Mouse (Mus musculus): ENCODE measurements around the gene Rassf1.
A peak's percentile ranks its signal among the peaks of the same experiment; 100 is the strongest.
"Not testable (repeated sequence)": the region's sequence is repeated elsewhere in the genome, so short reads cannot be mapped to it uniquely, and the experiment has no call there.

Gene Rassf1

DNA sequence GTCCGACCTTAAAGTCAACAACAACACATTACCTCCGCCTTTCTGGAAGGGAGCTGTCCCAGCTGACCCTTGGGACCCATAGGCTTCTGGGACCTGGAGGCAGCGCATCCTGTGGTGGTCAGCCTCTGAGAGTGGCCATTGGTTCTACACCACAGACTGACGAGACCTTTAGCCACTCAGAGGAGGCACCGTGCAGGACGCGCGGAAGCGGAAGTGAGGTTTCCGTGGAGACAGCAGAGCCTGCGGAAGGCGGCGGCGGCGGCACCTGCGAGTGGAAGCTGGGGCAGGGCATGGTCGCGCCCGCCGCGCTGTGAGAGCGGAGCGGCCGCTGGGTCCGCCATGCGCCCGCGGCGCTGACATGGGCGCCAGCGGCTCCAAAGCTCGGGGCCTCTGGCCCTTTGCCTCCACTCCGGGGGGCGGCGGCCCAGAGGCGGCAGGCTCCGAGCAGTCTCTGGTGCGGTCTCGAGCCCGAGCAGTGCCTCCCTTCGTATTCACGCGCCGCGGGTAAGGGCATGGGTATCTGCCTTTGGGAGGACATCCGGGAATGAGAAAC, 11.8 kb downstream of the Rassf1 start, which contains the start of gene Tusc2:
Gene Tusc2 (plus strand): TSS at position 227 of the 553 bp plus-strand sequence.
- peak; percentile 98 for DNase-seq

DNA sequence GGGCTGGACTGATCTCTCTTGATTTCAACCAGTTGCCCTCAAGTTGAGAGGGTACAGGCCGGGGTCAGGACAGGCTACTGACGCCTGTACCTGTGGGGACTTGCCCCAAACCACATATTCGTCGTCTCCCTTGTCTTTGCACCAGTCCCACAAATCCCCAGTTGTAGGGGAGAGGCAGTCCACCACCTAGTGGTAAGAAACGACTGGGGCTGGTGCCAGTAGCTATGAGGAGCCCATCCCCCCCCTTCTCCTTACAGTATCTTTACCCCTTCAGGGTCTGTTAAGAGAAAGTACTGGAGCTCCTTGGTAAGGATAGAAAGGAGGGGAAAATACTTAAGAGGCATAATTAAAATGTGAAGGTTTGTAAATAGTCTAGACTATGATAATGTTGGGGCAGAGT, 14.2 kb downstream of the Rassf1 start:
- DNase-seq, result not testable (repeated sequence)

DNA sequence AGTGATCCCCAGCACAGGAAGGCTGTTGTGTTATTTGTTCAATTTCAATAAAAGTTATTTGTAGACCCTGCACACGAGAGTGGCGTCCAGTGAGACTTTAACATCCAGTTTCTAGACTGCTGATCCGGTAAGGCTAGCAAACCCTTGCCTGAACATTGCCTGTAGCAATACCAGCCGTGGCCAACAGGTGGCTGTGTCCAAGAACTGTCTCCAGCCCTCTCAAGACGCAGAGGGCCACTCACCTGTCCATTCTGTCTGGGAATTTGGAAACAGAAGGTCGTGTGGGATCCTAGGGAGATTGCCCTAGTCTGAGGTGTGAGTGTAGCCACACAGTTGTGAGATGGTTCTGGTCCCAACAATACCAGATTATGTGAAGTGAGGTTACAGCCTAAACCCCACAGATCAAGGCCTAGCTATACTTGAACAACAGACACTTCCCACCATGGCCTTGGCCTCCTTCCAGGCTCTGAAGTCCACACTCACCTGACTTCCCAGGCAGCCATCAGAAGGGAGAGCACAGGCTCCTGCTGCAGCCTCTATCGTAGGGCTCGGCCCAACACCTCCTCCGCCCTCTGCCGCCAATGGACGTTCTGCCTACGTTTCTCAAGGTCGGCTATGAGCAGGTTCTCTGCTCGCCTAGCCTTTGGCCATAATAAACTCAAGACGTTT, 14.8 kb downstream of the Rassf1 start:
- DNase-seq, result peak; percentile 81

DNA sequence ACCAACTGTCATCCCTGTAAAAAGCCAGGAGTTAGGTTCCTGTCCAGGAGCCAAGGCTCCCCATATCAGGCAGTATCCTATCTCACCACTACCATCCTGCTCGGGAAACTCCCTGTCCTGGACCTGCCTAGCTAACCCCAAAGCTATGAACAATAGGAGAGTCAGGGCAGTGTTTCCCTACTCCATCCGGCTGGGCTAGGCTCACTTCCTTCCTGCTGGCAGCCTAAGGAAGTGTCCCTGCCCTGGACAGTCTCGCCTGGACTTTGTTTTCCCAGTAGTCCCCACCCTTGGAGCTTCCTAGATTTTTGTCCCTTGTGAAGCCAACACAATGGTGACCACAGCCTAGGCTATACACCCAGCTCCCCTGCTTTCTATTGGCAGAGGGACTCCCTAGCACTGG, 15.5 kb downstream of the Rassf1 start:
- no peak for DNase-seq

DNA sequence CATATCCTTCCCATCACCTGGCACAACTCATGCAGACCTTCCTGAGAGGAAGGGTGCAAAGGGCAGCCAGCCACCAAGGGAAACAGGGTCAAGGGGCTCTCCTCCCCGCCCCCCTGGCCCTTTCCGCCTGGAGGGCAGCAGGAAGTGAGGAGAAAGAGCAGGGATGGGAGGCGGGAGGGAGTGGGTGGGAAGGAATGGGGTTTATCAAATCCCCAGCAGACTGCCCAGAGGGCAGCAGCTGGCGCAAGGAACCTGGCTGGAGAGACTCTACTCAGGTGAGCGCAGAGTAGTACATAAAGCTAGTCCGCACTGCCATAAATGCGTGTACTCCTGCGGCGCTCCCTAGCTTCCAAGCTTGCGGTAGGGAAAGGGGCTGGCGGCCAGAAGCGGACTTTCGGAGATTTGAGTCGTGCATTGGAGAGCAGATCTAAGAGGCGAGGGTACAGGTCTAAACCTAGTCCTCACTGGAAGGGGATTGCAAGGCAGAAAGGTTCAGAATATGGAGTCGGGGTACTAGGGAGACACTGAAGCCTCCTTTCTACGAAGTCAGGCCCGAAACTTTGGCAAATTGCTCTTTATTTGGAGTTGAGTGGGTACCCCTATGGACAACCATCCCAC, 16.5 kb downstream of the Rassf1 start, which contains the start of gene Hyal2:
Gene Hyal2 (plus strand): TSS at position 244 of the 618 bp plus-strand sequence.
- DNase-seq, result no peak

DNA sequence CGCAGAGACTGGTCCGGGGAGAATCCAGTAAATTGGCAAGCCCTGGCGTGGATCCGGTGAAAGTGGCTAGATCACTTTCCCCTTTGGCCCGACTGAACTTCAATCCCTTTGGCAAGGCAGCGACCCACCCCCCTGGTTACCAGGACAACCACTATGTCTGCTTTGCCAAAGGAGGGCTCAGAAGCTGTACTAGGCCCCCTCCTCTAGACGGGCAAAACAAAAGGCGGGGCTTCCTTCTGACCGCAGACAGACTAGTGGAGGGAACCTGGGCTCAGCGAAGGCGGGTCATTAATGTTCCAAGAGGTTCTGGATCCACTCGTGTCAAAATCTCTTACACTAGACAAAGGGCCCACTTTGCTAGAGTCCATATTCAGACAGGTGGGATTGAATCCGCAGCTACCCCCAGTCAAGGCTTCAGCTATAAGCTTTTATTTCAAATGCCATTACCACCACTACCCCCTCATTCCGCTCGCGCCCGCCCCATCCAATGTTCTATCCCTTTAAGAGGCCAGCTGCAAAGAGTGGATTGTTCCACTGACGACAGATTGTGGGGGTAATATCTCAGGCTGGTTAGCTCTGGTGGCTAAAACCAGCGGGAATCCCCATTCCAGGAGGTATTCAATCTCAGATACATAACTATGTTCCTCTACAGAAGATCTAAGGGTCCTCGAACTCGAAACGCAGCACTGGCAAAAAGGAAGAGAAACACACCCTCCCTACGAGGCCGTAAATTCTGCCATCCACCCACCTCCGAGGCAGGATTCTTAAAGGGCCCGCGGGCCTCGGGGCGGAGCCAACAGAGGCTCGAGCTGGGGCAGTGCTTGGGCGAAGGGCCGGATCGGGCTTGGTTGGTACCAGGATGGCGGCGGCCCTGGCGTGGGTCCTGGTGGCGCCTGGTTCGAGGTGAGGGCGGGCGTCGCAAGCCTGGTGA, 17.2 kb downstream of the Rassf1 start:
- peak; percentile 93 for DNase-seq

DNA sequence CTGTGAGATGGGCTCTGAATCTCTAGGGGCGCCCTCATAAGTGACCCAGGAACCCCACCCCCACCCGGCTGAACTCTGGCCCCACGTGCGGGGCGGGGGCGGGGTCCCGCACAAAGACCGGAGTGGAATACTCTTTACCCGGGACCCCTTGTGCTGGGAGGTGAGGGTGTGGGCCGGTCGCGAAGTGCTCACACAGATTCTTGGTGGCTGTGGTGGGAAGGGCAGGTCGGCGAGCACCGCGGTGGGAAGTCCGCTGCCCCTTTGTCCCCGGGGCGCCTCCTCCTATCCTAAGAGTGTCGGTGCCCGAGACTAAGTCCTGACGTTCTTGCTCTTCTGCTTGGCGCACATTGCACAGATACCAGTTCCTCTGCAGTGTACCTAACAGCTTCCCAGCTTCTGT, 17.9 kb downstream of the Rassf1 start:
- DNase-seq, result no peak

DNA sequence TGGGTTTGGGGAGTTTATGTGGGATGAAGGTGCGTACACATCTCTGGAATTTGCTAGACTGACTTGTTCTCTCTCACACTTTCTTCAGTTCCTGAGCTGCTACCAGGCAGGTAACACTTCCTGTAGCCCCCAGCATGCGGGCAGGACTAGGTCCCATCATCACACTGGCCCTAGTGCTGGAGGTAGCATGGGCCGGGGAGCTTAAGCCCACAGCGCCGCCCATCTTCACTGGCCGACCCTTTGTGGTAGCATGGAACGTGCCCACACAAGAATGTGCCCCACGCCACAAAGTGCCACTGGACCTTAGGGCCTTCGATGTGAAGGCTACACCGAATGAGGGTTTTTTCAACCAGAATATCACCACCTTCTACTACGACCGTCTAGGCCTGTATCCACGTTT, 18.7 kb downstream of the Rassf1 start:
- DNase-seq, result no peak

DNA sequence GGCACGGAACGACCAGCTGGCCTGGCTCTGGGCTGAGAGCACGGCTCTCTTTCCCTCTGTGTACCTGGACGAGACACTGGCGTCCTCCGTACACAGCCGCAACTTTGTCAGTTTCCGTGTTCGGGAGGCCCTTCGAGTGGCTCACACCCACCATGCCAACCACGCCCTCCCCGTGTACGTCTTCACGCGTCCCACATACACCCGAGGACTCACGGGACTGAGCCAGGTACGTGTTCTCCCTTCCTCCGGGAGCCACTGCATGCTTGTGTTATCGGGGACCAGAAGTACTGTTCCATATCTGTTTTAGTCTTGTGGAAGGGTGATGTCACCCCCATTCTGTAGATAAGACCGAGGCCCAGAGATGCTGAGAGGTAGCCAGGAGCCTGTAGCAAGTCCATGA, 19.5 kb downstream of the Rassf1 start:
- no peak for DNase-seq

DNA sequence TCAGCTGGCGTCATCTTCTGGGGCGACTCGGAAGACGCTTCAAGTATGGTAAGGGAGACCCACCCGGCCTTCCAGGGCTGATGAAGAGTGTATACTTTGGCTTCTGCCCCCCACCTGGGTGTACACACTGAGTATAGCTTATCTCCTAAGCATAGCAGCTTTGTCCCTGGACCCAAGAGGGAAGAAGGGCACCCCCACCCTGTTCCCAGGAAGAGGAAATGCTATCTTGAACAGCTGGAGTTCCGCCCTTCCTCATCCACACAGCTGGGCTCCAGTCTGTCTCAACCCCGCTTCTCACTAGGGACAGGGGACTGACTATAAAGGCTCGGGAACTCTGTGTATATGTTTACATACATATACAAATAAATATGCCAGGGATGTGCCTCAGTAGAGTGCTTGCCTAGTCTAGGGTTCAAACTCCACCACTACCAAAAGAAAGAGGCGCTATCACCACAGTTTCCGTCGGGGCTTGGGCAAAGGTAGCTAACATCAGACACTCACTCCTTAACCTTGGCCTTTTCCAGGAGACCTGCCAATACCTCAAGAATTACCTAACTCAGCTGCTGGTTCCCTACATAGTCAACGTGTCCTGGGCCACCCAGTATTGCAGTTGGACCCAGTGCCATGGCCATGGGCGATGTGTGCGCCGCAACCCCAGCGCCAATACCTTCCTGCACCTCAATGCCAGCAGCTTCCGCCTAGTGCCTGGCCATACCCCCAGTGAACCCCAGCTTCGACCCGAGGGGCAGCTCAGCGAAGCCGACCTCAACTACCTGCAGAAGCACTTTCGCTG, 20.4 kb downstream of the Rassf1 start:
- DNase-seq, result no peak

DNA sequence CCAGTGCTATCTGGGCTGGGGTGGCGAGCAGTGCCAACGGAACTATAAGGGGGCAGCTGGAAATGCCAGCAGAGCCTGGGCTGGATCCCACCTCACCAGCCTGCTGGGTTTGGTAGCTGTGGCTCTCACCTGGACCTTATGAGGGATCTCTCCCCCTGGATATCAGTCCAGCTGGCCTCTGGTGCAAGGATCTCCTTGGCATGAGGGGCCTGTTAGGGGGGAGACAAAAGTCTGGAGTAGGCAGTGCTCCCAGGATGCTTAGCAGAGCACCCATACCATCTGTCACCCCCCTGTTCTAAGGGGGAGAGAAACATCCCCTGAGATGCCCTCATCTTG, 20.9 kb downstream of the Rassf1 start:
- no peak for DNase-seq

DNA sequence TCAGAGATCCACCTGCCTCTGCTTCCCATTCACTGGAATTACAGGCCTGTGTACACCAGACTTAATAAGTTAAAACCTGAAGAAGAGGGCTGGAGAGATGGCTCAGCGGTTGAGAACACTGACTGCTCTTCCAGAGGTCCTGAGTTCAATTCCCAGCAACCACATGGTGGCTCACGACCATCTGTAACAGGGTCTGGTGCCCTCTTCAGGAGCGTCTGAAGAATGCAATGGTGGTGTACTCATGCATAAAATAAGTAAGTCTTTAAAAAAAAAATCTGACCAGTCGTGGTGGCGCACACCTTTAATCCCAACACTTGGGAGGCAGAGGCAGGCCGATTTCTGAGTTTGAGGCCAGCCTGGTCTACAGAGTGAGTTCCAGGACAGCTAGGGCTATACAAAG, 22.4 kb downstream of the Rassf1 start:
- not testable (repeated sequence) for DNase-seq

DNA sequence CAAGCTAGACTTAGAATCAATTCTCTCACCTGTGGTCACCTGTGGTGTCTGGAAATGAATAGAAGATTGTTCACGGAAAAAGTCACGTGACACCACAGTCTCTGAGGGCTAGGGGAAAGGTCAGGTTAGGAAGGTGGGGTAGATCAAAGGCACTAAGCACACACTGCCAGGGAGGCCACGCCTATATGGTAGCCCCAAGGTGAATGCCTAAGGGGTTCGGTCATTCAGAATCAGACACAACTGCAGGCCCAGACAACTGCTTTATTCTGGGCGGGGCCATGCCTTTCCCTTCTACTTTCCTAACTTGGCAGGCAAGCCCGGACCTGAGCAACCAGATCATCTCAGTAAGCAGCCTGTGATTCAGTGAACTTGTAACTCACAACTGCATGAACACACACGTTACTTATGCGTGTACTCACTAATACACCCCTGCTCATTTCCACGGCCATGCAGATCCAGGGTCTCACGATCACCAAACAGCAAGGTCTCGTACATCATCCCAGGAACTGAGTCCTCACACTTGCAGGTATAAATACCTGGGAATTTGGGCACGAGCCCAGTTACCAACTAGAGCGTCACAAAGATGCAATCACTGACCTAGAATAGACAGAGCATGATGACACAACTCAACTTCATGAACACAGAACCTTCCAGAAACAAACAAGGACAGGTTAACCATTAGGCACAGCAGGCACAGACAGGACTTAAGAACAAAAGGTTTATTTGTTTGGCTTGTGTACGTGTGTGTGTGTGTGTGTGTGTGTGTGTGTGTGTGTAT, 24.4 kb downstream of the Rassf1 start:
- peak; percentile 17 for DNase-seq

DNA sequence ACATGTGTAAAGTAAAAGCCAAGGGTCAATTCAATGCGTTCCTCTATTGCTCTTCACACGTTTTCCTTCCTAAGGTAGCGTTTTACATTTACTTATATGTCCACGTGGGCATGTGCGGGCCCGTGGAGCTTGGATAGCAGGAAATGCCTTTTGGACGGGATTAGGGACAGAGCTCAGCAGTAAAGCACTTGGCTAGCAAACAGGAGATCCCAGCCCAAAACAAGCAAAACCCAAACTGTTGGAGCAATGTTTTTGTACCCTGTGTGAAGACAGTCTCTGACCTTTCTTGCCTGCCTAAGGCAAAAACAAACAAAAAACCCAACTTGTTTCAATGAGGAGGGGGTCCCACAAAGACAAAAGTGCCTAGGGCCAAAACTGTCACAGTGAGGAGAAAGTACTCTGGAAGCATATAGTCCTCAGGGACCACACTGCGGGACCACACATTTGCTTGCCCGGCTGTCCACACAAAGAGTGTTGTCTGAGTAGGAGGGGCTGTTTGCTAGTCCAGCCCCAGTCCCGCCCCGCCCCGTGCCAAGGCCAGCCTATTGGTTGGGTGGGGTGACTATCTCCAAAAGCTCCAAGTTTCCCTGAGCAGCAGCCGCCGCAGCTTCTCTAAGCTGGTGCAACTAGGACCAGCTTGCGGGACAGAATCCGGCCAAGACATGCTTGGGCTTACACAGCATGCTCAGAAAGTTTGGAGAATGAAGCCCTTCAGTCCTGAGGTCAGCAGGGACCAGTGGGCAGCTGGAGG, 25.2 kb downstream of the Rassf1 start, which contains the start of gene Hyal1:
Gene Hyal1 (plus strand): TSS at position 571 of the 751 bp plus-strand sequence.
- DNase-seq, result peak; percentile 89

DNA sequence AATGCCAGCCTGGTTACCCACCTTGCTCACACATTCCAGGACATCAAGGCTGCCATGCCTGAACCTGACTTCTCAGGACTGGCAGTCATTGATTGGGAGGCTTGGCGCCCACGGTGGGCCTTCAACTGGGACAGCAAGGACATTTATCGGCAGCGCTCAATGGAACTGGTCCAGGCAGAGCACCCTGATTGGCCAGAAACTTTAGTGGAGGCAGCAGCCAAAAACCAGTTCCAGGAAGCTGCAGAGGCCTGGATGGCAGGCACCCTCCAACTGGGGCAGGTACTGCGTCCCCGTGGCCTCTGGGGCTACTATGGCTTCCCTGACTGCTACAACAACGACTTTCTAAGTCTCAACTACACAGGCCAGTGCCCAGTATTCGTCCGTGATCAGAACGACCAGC, 26.5 kb downstream of the Rassf1 start:
- DNase-seq, result no peak

DNA sequence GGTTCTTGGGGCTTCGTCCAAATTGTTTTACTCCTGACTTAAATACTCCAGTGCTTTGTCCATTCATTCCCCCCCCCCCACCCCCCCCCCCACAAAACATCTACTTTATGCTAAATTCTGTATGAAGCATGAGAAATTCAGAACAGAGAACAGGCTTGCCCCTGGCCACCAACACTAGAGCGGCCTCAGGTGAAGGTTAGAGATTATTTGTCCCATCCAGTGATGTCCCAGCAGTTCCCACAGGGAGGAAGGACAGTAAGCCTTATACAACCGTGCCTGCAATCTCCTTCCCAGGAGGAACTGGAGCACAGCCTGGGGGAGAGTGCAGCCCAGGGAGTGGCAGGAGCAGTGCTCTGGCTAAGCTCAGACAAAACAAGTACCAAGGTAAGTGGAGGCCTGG, 27.2 kb downstream of the Rassf1 start, which contains the start of gene Naa80:
Gene Naa80 (plus strand): TSS at position 301 of the 400 bp plus-strand sequence.
- DNase-seq, result no peak

DNA sequence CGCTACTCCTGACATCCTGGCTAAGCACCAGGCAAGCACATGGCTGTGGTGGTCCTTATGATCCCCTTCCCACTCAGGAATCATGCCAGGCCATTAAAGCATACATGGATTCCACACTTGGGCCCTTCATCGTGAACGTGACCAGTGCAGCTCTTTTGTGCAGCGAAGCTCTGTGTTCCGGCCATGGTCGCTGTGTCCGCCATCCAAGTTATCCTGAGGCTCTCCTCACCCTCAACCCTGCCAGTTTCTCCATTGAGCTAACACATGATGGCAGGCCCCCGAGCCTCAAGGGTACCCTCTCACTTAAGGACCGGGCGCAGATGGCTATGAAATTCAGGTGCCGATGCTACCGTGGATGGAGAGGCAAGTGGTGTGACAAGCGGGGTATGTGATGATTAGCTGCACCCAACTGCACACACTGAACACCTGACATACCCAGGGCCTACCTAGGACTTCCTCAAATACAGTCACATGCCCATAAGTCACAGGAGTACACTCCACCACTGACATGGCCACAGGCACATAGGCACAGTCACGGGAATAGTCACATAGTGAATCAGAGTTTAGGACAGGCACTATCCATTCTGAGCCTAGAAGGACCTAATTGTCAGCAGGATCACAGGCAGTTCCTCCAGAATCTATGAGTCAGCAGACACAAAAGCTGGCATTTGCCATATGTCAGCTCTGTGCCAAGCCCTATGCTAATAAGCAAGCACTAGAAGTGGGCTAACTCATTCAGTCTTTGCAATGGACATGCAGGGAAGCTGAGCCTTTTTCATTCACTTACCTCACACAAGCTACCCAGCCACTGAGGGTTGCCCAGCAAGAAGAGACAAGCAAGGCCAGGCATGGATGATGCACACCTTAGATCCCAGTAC, 27.9 kb downstream of the Rassf1 start:
- DNase-seq, result no peak

DNA sequence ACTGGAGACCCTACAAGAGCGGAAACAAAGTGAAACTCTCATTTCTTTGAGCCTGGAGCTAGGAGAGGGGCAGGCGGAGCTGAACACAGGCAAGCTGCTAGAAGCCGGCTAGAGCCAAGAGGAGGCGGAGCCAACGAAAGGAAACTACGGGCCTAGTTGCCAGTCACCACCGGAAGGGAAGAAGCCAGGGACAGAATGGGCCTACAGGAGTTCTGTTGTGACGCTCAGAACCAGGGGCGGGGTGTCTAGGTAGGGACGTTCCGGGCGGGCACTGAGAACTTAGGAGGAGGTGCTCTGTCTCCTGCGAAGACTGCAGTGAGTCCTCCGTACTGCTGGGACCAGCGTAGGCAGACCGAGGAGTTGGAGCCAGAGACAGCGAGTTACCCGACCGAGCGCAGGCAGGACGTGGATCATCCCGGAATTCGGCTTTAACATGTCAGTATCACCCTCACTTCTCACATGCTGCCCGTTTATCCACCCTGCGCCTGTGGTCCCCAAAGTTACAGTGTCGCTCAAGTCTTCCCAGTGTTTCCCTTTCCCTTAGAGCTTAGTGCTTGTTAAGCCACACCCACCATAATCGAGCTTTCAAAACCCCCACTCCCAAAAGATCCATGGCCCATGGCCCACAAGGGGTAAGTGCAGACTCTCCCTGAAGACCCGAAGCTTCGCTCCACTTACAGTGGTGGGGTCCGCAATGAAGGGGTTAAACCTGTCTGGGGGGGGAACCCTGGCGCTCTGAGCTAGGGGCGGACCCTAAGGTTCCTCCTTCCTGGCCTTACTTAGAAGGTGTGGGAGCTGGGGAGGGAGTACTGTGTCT, 29.4 kb downstream of the Rassf1 start, which contains the start of gene Hyal3:
Gene Hyal3 (plus strand): TSS at position 318 of the 817 bp plus-strand sequence.
- peak; percentile 88 for DNase-seq

DNA sequence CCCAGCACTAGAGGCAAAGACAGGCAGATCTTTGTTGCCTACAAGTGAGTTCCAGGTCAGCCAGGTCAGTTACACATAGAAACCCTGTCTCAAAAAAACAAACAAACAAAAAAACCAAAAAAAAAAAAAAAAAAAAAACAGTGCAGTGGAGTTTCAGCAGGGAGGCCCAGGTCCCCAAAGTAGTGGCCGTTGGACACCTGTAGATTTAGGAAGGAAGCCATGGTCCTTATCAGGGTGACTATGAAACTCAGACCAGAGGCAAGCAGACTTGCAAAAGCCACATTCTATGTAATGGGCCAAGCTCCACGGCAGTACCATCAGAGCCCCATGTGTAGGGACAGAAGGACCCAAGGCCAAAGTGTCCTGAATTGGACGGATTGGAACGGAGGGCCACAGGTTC, 30.2 kb downstream of the Rassf1 start:
- DNase-seq, result no peak

All from retina, postnatal 1 day (tissue).